Mouse (Mus musculus): Measurements from ENCODE around the gene Cfap65. TPM values are rescaled to one million over a fixed set of nuclear protein-coding genes. Genes with fewer than 3 reads are reported as not detected.
A peak's percentile ranks its signal among the peaks of the same experiment; 100 is the strongest.

The Cfap65 gene
- total RNA-seq (2015; ENCODE audit: low replicate concordance) (not detected in 2 replicates), total RNA-seq (2017; ENCODE audit: low replicate concordance) (not detected in 2 replicates)

GRCm38 (mm10) chr1:74935402-74935801, at the start of gene Cfap65:
Gene Cfap65 (minus strand): TSS chr1:74935599.
- no peak for ATAC-seq (replicated peaks; ENCODE audit: low FRiP score, poor library complexity, severe bottlenecking)

DNA sequence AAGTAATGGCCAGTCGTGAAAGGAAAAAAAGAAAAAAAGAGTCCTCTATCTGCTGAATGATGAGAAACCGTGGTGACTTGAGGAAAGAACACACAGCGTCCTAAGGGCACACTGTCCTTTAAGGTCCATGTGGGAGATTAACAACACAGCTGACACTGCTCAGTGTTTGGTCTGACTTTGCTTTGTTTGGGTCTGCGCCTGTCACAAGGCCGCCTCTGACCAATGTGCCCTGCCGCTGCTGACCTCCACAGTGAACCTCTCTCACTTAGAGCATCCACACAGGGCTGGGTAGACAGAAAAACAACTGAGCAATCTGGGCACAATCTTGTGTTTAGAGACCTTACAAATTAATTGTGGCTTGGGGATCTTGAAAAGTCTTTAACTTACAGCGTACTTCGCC, 41.6 kb upstream of the Cfap65 start:
- no peak for ATAC-seq (replicated peaks; ENCODE audit: low FRiP score, poor library complexity, severe bottlenecking)

GRCm38 (mm10) chr1:74975936-74976335, 40.5 kb upstream of the Cfap65 start:
- no peak for ATAC-seq (replicated peaks; ENCODE audit: low FRiP score, poor library complexity, severe bottlenecking)

GRCm38 (mm10) chr1:74973590-74973989, 38.2 kb upstream of the Cfap65 start:
- no peak for ATAC-seq (replicated peaks; ENCODE audit: low FRiP score, poor library complexity, severe bottlenecking)

GRCm38 (mm10) chr1:74971353-74972050, 36.1 kb upstream of the Cfap65 start:
- no peak for ATAC-seq (replicated peaks; ENCODE audit: low FRiP score, poor library complexity, severe bottlenecking)

- no peak for ATAC-seq (replicated peaks; ENCODE audit: low FRiP score, poor library complexity, severe bottlenecking)
Measured at GRCm38 (mm10) chr1:74967962-74968580, 32.7 kb upstream of the Cfap65 start.

DNA sequence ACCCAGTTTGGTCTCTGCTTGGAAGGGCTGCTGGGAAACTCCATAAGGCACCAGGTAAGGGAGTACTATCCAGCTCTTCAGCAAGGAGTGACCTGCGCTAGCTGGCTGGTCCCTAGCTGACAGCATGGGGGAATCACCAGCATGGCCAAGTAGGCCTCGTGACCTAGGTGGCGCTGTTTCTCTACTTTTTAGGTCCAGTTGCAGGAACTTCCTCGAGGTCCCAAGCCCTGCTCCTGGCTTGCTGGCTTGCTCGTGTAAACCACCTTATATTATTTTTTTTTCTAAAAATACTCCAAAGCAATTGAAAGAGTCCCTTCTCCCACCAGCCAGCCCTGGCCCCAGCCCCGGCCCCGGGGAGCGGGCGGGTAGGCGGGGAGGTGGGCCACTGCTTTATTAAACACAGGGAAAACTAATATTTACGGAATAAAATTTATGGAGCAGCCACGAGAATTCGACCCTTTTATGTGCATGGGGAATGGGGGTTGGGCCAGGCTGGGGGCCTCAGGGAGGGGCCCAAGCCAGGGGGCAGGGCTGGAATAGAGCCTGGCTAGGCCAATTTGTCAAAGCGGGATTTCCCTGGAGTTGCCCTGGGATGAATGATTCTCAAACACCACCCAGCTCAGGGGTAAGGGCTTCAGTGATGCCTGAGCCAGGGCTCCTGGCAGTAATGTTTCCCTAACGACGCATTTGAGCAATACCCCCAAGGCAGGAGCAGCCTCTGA, 29.3 kb upstream of the Cfap65 start:
- no peak; the same call in 1 of the 2 replicates for ATAC-seq (replicated peaks; ENCODE audit: low FRiP score, poor library complexity, severe bottlenecking)

- no peak for ATAC-seq (replicated peaks; ENCODE audit: low FRiP score, poor library complexity, severe bottlenecking)
Measured at GRCm38 (mm10) chr1:74962853-74963227, 27.4 kb upstream of the Cfap65 start.

GRCm38 (mm10) chr1:74962126-74962852, 26.9 kb upstream of the Cfap65 start:
- ATAC-seq (replicated peaks; ENCODE audit: low FRiP score, poor library complexity, severe bottlenecking), result no peak

GRCm38 (mm10) chr1:74961722-74962121, 26.3 kb upstream of the Cfap65 start:
- no peak for ATAC-seq (replicated peaks; ENCODE audit: low FRiP score, poor library complexity, severe bottlenecking)

DNA sequence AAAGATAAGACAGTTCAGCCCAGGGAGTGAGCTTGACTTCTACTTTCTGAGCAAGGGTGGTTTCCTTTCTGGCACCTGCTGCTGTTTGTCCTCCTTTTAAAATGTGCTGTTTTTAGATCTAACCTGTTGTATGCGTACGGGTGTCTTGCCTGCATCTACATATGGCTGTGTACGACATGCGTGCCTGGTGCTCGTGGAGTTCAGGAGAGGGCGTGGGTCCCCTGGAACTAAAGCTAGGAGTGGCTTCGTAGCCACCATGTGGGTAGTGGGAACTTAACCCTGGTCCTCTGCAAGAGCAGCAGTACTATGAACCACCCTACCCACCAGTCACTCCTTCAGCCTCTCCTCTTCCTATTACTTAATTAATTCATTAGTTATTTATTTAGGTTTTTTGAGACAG, 24.7 kb upstream of the Cfap65 start:
- ATAC-seq (replicated peaks; ENCODE audit: low FRiP score, poor library complexity, severe bottlenecking), result no peak

DNA sequence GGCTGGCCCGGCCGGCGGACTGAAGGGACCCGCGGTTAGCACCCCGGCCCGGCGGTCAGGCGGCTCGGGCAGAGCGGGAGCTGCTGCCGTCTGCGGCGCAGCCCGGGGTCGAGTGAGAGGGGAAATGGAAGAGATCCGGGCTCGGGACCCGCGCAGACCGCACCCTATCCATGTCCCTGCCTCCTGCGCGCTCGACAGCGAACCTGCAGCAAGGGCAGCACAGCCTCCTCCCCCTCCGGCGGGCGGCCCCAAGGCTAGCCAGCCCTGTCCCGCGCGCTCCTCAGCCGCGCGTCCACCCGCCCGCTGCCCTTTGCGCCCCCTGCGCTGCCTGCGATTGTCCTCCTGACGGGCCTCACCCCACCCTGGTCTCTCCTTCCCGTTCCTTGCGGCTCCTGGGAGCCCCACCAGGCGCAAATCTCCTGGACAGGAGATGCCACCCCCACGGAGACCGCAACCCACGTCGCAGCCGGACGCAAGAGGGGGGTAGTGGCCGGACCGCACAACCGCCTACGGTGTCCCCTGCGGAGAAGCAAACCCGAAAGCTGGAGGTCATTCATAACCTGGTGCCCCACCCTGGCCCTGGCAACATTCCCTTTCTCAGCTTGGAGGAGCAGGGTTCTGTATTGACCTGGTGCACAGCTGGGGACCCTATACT, 16.3 kb upstream of the Cfap65 start, which contains the start of gene Ihh:
TSS of gene Ihh (minus strand) at position 117 of the 655 bp plus-strand sequence.
- ATAC-seq (replicated peaks; ENCODE audit: low FRiP score, poor library complexity, severe bottlenecking), result no peak

GRCm38 (mm10) chr1:74950576-74951490, 15.4 kb upstream of the Cfap65 start:
- no peak for ATAC-seq (replicated peaks; ENCODE audit: low FRiP score, poor library complexity, severe bottlenecking)

DNA sequence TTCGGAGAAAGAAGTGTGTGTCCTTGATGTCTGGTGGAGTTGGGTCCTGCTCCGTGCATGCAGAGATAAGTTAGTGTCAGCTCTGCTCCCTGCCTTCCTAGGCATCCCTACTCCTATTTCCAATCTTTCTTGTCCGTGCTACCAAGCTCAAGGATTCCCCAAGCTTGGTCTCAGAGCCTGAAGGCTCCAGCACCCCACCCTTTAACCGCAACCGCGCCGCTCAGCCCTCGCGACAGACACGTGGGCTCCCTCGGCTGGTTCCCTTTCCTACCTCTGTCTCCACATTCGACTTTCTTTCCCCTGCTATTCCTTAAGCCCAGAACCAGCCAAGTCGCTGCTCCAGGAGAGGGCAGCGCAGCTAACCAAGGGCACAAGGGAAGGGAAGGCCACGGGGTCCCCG, 14.7 kb upstream of the Cfap65 start:
- ATAC-seq (replicated peaks; ENCODE audit: low FRiP score, poor library complexity, severe bottlenecking), result no peak

GRCm38 (mm10) chr1:74949666-74950050, 14.3 kb upstream of the Cfap65 start:
- ATAC-seq (replicated peaks; ENCODE audit: low FRiP score, poor library complexity, severe bottlenecking), result no peak

DNA sequence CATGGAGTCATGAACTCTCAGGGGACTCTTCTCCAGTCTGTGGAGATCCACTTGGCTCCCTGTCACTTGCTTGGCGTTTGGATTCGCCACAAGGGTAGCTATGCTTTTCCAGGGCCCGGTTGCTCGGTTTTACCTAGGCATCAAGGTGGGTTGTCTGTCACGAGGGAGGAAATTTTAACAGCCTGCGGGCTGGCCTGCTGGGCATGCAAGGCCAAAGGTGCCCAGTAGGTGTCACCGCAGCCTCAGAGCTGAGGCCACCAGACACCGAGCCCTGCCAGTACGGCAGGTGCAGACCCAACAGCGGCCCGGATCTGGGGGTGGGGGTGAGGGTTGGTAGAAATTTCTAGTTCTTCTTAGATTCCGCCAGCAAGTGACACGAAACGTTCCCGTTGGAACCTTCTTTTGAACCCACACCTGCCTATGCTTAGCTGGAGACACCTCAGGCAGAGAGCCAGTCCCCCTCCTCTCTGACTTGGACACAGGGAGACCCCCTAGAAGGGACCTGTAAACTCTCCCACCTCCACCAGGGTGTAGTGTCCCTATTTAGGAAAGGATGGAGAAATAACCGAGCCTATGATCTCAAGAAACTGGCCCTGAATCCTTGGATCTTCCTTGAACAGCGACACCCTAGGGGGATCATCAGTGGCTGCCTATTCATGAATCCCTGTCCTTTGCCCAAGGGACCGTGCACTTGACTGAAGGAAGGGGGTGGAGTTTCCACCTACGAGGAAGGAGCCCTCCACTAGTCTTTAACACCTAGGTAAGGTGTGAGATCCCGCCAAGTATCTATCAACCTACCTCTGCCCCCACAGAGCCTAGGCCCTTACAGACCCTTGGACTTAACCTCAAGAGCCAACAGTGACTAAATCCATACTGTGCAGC, 13.6 kb upstream of the Cfap65 start:
- ATAC-seq (replicated peaks; ENCODE audit: low FRiP score, poor library complexity, severe bottlenecking), result 0 out of 2 replicates have a peak, but pooled peaks have one; percentile 39

DNA sequence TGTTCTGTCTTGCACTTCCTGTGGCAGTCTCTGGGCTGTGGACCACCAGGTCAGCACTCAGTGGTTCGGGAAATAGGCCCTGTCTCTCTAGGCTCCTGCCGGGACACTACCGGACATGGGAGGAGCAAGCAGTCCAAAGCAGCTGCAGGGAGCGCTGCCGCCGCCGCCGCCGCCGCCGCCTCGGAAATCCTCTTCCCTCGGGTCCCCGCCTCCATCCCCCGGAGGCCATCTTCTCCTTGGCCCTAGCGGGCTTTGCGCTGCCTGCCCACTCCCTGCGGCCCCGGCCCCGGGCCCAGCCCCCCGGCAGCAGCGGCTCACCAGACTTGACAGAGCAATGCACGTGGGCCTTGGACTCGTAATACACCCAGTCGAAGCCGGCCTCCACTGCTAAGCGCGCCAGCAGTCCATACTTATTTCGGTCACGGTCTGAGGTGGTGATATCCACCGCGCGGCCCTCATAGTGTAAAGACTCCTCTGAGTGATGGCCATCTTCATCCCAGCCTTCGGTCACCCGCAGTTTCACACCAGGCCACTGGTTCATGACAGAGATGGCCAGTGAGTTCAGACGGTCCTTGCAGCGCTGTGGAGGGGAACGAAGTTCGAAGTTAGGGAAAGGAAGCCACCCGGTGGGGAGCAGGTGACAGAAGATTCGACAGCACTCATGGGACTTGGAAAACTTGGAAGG, 12.7 kb upstream of the Cfap65 start:
- ATAC-seq (replicated peaks; ENCODE audit: low FRiP score, poor library complexity, severe bottlenecking), result no peak
